Mouse (Mus musculus): ENCODE results near the gene Junb.

GRCm38 (mm10) chr8:84975434-84975833 is 3.1 kb downstream of the Junb start:
- TF ChIP-seq CTCF (IDR thresholded peaks at IDR 0.05 in 2 of 3, conservative IDR thresholded peaks at IDR 0.05 in 1 of 3; ENCODE audit: control insufficient read depth in 1 of 3, insufficient read depth in 1 of 3, low read depth in 2 of 3, low read length in 3 of 3, poor library complexity in 1 of 3, severe bottlenecking in 1 of 3) = peak; percentile 80 to 91 (median 89)
- no peak for TF ChIP-seq MAX (IDR thresholded peaks at IDR 0.05; ENCODE audit: low read length)
- TF ChIP-seq USF1 (IDR thresholded peaks at IDR 0.05; ENCODE audit: low read depth, low read length) = no peak
- no peak for TF ChIP-seq E2F4 (IDR thresholded peaks at IDR 0.05; ENCODE audit: borderline replicate concordance, low read depth, low read length)
- TF ChIP-seq TAL1 (IDR thresholded peaks at IDR 0.05; ENCODE audit: low read length) = no peak
- TF ChIP-seq MAZ (IDR thresholded peaks at IDR 0.05; ENCODE audit: low read depth, low read length) = peak; percentile 91
- peak; percentile 91 for TF ChIP-seq ZC3H11A (IDR thresholded peaks at IDR 0.05; ENCODE audit: low read depth, low read length)
- TF ChIP-seq POLR2A (IDR thresholded peaks at IDR 0.05; ENCODE audit: control insufficient read depth in 1 of 2, insufficient read depth in 1 of 2, low read depth in 1 of 2, low read length in 2 of 2, poor library complexity in 1 of 2) = no peak; a peak in 1 of 4 replicates
- no peak for TF ChIP-seq MAFK (IDR thresholded peaks at IDR 0.05; ENCODE audit: borderline replicate concordance, low read depth, low read length)
- TF ChIP-seq CHD2 (IDR thresholded peaks at IDR 0.05; ENCODE audit: low read length) = no peak
- TF ChIP-seq TBP (IDR thresholded peaks at IDR 0.05; ENCODE audit: low read depth, low read length) = no peak
- no peak for TF ChIP-seq USF2 (IDR thresholded peaks at IDR 0.05; ENCODE audit: borderline replicate concordance in 1 of 2, insufficient read depth in 1 of 2, low read depth in 1 of 2, low read length in 2 of 2)
- peak; percentile 81 for TF ChIP-seq RAD21 (IDR thresholded peaks at IDR 0.05; ENCODE audit: low read depth, low read length)
- peak; percentile 74 for TF ChIP-seq ZNF384 (IDR thresholded peaks at IDR 0.05; ENCODE audit: low read depth, low read length)
